Mouse (Mus musculus) testis, adult 2 months (tissue): ENCODE data around the gene Pcif1. TPM values are rescaled to one million over a fixed set of nuclear protein-coding genes. Genes with fewer than 3 reads are reported as not detected.
A peak's percentile ranks its signal among the peaks of the same experiment; 100 is the strongest.

Experiments used
- H3K27ac ChIP-seq: fragments of 200-500 bp; 2 replicates; pipeline ENCODE4 v1.5.1; 2012; ENCODE audit warnings: low read depth, low read length; ENCODE audit not compliant: control insufficient read depth, insufficient read depth
- H3K27me3 ChIP-seq: fragments of 200-500 bp; 2 replicates; pipeline ENCODE4 v1.6.1; 2012; ENCODE audit warnings: mild to moderate bottlenecking, low read length, moderate library complexity; ENCODE audit not compliant: control insufficient read depth, insufficient read depth
- H3K36me3 ChIP-seq: fragments of 200-500 bp; 2 replicates; pipeline ENCODE4 v1.6.1; 2012; ENCODE audit warnings: mild to moderate bottlenecking, low read length; ENCODE audit not compliant: control insufficient read depth, insufficient read depth
- H3K4me1 ChIP-seq: fragments of 200-500 bp; 2 replicates; pipeline ENCODE4 v1.6.1; 2012; ENCODE audit warnings: low read length; ENCODE audit not compliant: control insufficient read depth, insufficient read depth
- H3K4me3 ChIP-seq: fragments of 200-500 bp; 2 replicates; pipeline ENCODE4 v1.5.1; 2012; ENCODE audit warnings: low read depth, mild to moderate bottlenecking, low read length, moderate library complexity, mixed read lengths; ENCODE audit not compliant: control insufficient read depth
- CTCF ChIP-seq: fragments of 200-500 bp; IDR thresholded peaks from 2 replicates; pipeline ENCODE4 v1.5.1; 2012; ENCODE audit warnings: low read depth, mild to moderate bottlenecking, inconsistent platforms, low read length, moderate library complexity; ENCODE audit not compliant: control insufficient read depth, insufficient read depth, insufficient replicate concordance
- POLR2A ChIP-seq: fragments of 200-500 bp; IDR thresholded peaks from 2 replicates; pipeline ENCODE4 v1.6.1; 2012; ENCODE audit warnings: low read depth, mild to moderate bottlenecking, inconsistent platforms, low read length, moderate library complexity; ENCODE audit not compliant: control insufficient read depth
- polyA plus RNA-seq: library from polyadenylated mRNA; depleted of rRNA; stranded (reverse); fragments of >200 nt; gene quantifications from 2 replicates; pipeline ENCODE4 v1.2.3, GENCODE M21; 2012

Pcif1 gene
- polyA plus RNA-seq, 1 experiment = 17.0 TPM

GRCm38 (mm10) chr2:164909542-164909941, 30.4 kb downstream of the Pcif1 start:
- TF ChIP-seq CTCF (peak; percentile 26; the same call in 1 of the 2 replicates), POLR2A (no peak)
- Histone ChIP-seq H3K4me3 (no peak overlapping the region), H3K36me3 (no peaks in the 10 kb centered on the region), H3K4me1 (peaks cover 13% of the 10 kb centered on the region), H3K27ac (no peak overlapping the region), H3K27me3 (no peaks in the 10 kb centered on the region)

- H3K27ac ChIP-seq = peak overlapping the region; percentile 37
- peaks cover 11% of the 10 kb centered on the region for H3K4me1 ChIP-seq
- H3K36me3 ChIP-seq = no peaks in the 10 kb centered on the region
- no peaks in the 10 kb centered on the region for H3K27me3 ChIP-seq
- peak overlapping the region; percentile 97 for H3K4me3 ChIP-seq
- no peak for TF ChIP-seq CTCF
- TF ChIP-seq POLR2A = no peak
These were observed 31.4 kb downstream of the Pcif1 start for GRCm38 (mm10) chr2:164910360-164911061.

- Histone ChIP-seq H3K27me3 (no peaks in the 10 kb centered on the region), H3K36me3 (no peaks in the 10 kb centered on the region), H3K27ac (peak within 1 kb of the TSS; percentile 99), H3K4me3 (peak within 1 kb of the TSS; percentile 97), H3K4me1 (peaks cover 11% of the 10 kb centered on the region)
- no peak for TF ChIP-seq CTCF
- peak; percentile 78 for TF ChIP-seq POLR2A
These were observed 32.3 kb downstream of the Pcif1 start, which contains the start of gene Zfp335 for GRCm38 (mm10) chr2:164911086-164912048. Zfp335 (minus strand) TSS chr2:164911757.

- TF ChIP-seq POLR2A = no peak
- TF ChIP-seq CTCF = no peak
- Histone ChIP-seq H3K27ac (peak overlapping the region; percentile 99), H3K4me3 (peak overlapping the region; percentile 97), H3K27me3 (no peaks in the 10 kb centered on the region), H3K36me3 (no peaks in the 10 kb centered on the region), H3K4me1 (peaks cover 11% of the 10 kb centered on the region)
These were observed 33.0 kb downstream of the Pcif1 start for GRCm38 (mm10) chr2:164912151-164912550.

- Histone ChIP-seq H3K4me3 (no peak overlapping the region), H3K27me3 (no peaks in the 10 kb centered on the region)
These were observed 33.8 kb downstream of the Pcif1 start for GRCm38 (mm10) chr2:164912749-164913427.

GRCm38 (mm10) chr2:164913428-164913786, 34.3 kb downstream of the Pcif1 start:
- Histone ChIP-seq H3K27ac (no peak overlapping the region), H3K27me3 (no peaks in the 10 kb centered on the region), H3K4me3 (no peak overlapping the region), H3K4me1 (peaks cover 11% of the 10 kb centered on the region), H3K36me3 (no peaks in the 10 kb centered on the region)
- TF ChIP-seq POLR2A = no peak
- no peak for TF ChIP-seq CTCF

More at GRCm38 (mm10) chr2:164912749-164913427, 33.8 kb downstream of the Pcif1 start:
- no peak for TF ChIP-seq CTCF
- Histone ChIP-seq H3K36me3 (no peaks in the 10 kb centered on the region), H3K4me1 (peaks cover 11% of the 10 kb centered on the region), H3K27ac (no peak overlapping the region)
